Mouse (Mus musculus): ENCODE data around the gene Abca9.

The Abca9 gene

GRCm38 (mm10) chr11:110061032-110061431 lies 107.0 kb downstream of the Abca9 start:
- DNase-seq (ENCODE audit: low read depth), result no peak

DNA sequence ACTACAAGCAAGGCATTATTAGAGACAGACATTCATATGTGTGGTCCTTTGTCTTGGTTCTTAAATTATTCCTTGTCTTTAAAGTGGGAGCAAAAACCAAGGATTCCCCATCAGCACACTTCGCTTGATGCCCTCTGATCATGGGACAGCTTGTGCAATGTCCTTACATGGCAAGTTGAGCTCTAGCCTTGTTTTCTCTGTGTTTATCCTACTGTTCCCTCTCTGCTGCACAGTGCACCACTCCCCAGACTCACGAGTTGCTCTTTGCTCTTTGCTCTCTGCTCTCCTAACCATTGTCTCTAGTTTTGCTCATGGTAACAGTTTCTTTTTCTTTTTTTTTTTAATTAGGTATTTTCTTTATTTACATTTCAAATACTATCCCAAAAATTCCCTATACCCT lies 107.9 kb downstream of the Abca9 start:
- no peak for DNase-seq (ENCODE audit: low read depth)

DNA sequence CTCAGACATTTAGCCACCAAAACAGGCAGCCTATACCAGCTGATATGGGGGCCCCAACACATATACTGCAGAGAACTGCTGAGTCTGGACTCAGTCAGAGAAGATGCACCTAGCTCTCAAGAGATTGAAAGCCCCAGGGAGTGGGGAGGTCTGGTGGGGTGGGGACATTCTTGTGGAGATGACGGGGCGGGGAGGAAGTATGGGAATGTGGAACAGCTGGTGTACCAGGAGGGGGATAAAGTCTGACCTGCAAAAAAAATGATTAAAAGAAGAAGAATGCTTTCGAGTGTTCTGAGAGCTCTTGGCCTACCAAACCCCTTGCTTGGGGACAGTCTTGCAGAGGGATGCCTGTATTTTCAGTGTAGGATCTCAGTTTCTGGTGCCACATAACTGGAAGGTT lies 114.3 kb downstream of the Abca9 start:
- no peak for DNase-seq (ENCODE audit: low read depth)
